Mouse (Mus musculus): ENCODE results near the gene Ascc1. TPM values are rescaled to one million over a fixed set of nuclear protein-coding genes. Genes with fewer than 3 reads are reported as not detected.

Ascc1 gene
- polyA plus RNA-seq, 1 experiment: 11.9 TPM

DNA sequence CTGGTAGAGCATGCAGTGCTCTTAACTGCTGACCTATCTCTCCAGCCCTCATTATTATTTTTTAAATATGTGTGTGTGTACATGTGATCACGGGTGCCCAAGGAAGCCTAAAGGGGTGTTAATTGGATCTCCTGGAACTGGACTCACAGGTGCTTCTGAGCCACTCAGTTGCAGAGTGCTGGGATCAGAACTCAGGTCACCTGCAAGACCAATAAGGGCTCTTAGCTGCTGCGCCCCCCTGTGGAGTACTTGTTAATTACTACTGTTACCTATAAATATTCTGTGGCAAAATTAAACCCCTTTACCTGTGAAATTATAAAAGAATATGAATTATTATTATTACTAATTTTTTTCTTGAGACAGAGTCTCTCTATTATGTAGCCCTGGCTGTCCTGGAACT lies 2.7 kb downstream of the Ascc1 start:
- 70% methylated on average over 2 of the region's 2 CpGs for WGBS
- peaks cover 7% of the 10 kb centered on the region; the same call in 1 of the 2 replicates for H3K4me1 ChIP-seq (ENCODE audit: control insufficient read depth, insufficient read depth, insufficient read length)
- no peak overlapping the region for H3K27ac ChIP-seq (ENCODE audit: insufficient read depth, low read length)
- peaks cover 5% of the 10 kb centered on the region for H3K36me3 ChIP-seq (ENCODE audit: control insufficient read depth, insufficient read depth, low read length)
- peak in 1 of 2 experiments; percentile 53 for DNase-seq (ENCODE audit: low read depth in 1 of 2, low spot score in 2 of 2)
- no peak overlapping the region for H3K4me3 ChIP-seq (ENCODE audit: extremely low read depth, insufficient read depth, insufficient read length)
- H3K27me3 ChIP-seq (ENCODE audit: control insufficient read depth, insufficient read depth, low read length): no peaks in the 10 kb centered on the region
- peak; percentile 15; the same call in 1 of the 2 replicates for TF ChIP-seq CTCF (IDR thresholded peaks at IDR 0.05; ENCODE audit: extremely low read depth, insufficient read depth, insufficient read length, insufficient replicate concordance)
- no peak for TF ChIP-seq POLR2A (IDR thresholded peaks at IDR 0.05; ENCODE audit: low read depth, low read length)

DNA sequence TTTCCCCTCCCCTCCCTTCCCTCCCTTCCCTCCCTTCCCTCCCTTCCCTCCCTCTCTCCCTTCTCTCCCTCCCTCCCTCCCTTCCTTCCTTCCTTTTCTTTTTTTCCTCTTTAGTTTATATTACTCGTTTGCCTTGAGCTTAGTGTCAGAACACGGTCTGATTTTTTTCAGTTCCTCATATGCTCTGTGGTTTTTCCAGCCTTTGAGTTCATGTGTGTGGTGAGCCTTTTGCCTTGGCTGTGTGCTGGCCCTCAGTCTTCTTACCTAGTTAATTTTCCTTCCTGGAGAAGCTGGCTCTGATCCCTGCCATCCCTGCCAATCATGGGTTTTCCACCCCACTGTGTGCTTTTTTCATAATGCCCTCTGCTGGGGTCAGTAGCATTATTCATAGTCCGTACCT lies 6.5 kb downstream of the Ascc1 start:
- H3K36me3 ChIP-seq (ENCODE audit: control insufficient read depth, insufficient read depth, low read length): peaks cover 9% of the 10 kb centered on the region
- 32% methylated on average over 3 of the region's 3 CpGs for WGBS

DNA sequence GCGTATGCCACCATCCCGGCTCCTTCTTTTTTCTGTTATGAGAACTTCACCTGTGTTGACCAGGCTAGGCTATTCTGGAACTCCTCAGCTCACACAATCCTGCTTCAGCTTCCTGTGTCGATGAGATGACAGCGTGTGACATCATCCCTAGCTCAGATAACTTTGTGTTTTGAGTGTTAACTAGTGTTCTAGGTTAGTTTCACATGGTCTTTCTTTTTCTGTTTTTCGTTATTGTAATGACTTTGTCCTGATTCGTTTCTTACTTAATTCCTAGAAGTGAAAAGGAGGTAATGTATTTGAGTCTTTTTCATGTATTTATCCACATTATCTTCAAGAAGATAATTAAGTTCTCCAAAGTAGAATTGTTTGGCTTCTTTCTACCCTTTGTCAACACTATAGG lies 13.6 kb downstream of the Ascc1 start:
- Histone ChIP-seq H3K27ac (ENCODE audit: insufficient read depth, low read length) (no peak overlapping the region), H3K36me3 (ENCODE audit: control insufficient read depth, insufficient read depth, low read length) (peaks cover 17% of the 10 kb centered on the region), H3K27me3 (ENCODE audit: control insufficient read depth, insufficient read depth, low read length) (no peaks in the 10 kb centered on the region), H3K4me1 (ENCODE audit: control insufficient read depth, insufficient read depth, insufficient read length) (no peaks in the 10 kb centered on the region), H3K4me3 (ENCODE audit: extremely low read depth, insufficient read depth, insufficient read length) (no peak overlapping the region)
- TF ChIP-seq CTCF (IDR thresholded peaks at IDR 0.05; ENCODE audit: extremely low read depth, insufficient read depth, insufficient read length, insufficient replicate concordance) (no peak), POLR2A (IDR thresholded peaks at IDR 0.05; ENCODE audit: low read depth, low read length) (no peak)
- DNase-seq (ENCODE audit: low read depth in 1 of 2, low spot score in 2 of 2): no peak
- WGBS: 93% methylated on average over 6 of the region's 6 CpGs

More for the DNA sequence above, 6.5 kb downstream of the Ascc1 start:
- Histone ChIP-seq H3K4me3 (ENCODE audit: extremely low read depth, insufficient read depth, insufficient read length) (no peak overlapping the region), H3K27me3 (ENCODE audit: control insufficient read depth, insufficient read depth, low read length) (no peaks in the 10 kb centered on the region), H3K4me1 (ENCODE audit: control insufficient read depth, insufficient read depth, insufficient read length) (no peaks in the 10 kb centered on the region; the same call in 1 of the 2 replicates), H3K27ac (ENCODE audit: insufficient read depth, low read length) (no peak overlapping the region)
- no peak for DNase-seq (ENCODE audit: low read depth in 1 of 2, low spot score in 2 of 2)
- TF ChIP-seq POLR2A (IDR thresholded peaks at IDR 0.05; ENCODE audit: low read depth, low read length) (no peak), CTCF (IDR thresholded peaks at IDR 0.05; ENCODE audit: extremely low read depth, insufficient read depth, insufficient read length, insufficient replicate concordance) (no peak)

DNA sequence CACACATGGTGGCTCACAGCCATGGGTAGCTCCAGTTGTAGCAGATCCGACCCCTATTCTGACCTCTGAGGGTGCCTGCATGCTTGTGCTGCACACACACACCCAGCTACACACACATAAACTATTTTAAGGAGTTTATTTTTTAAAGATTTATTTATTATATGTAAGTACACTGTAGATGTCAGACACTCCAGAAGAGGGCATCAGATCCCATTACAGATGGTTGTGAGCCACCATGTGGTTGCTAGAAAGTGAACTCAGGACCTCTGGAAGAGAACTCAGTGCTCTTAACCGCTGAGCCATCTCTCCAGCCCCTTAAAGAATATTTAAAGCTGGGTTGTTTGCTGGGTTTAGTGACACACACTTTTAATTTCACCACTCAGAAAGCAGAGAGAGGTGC lies 16.7 kb downstream of the Ascc1 start:
- 87% methylated on average over 2 of the region's 2 CpGs for WGBS
- TF ChIP-seq POLR2A (IDR thresholded peaks at IDR 0.05; ENCODE audit: low read depth, low read length) (no peak), CTCF (IDR thresholded peaks at IDR 0.05; ENCODE audit: extremely low read depth, insufficient read depth, insufficient read length, insufficient replicate concordance) (no peak)
- H3K27me3 ChIP-seq (ENCODE audit: control insufficient read depth, insufficient read depth, low read length): no peaks in the 10 kb centered on the region

DNA sequence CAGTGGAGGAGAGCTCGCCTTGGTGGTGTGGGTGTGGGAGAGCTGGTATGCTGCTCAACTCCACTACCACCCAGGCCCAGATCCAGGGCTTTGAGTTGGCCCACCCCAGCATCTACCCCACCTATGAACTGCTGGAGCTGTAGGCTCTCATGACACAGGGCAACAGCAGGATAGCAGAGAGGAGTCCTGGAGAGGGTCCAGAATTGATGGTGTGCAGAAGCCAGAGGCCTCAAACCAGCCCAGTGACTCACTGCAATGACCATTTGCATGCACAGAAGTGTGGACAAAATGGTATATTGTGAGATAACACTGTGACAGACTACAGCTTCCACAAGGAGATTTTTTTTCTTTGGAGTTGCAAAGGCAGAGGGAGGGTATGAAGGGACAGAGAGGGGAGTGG lies 21.1 kb downstream of the Ascc1 start:
- DNase-seq (ENCODE audit: low read depth in 1 of 2, low spot score in 2 of 2): no peak
- H3K36me3 ChIP-seq (ENCODE audit: control insufficient read depth, insufficient read depth, low read length): peaks cover 2% of the 10 kb centered on the region
- H3K4me3 ChIP-seq (ENCODE audit: extremely low read depth, insufficient read depth, insufficient read length): no peak overlapping the region
- no peak overlapping the region for H3K27ac ChIP-seq (ENCODE audit: insufficient read depth, low read length)
- H3K4me1 ChIP-seq (ENCODE audit: control insufficient read depth, insufficient read depth, insufficient read length): peaks cover 11% of the 10 kb centered on the region; the same call in 1 of the 2 replicates
- H3K27me3 ChIP-seq (ENCODE audit: control insufficient read depth, insufficient read depth, low read length): no peaks in the 10 kb centered on the region
- 80% methylated on average over 1 of the region's 1 CpGs for WGBS
- no peak for TF ChIP-seq POLR2A (IDR thresholded peaks at IDR 0.05; ENCODE audit: low read depth, low read length)
- TF ChIP-seq CTCF (IDR thresholded peaks at IDR 0.05; ENCODE audit: extremely low read depth, insufficient read depth, insufficient read length, insufficient replicate concordance): no peak

More for the DNA sequence above, 16.7 kb downstream of the Ascc1 start:
- DNase-seq (ENCODE audit: low read depth in 1 of 2, low spot score in 2 of 2): no peak
- H3K27ac ChIP-seq (ENCODE audit: insufficient read depth, low read length): no peak overlapping the region
- H3K4me3 ChIP-seq (ENCODE audit: extremely low read depth, insufficient read depth, insufficient read length): no peak overlapping the region
- no peaks in the 10 kb centered on the region for H3K4me1 ChIP-seq (ENCODE audit: control insufficient read depth, insufficient read depth, insufficient read length)
- H3K36me3 ChIP-seq (ENCODE audit: control insufficient read depth, insufficient read depth, low read length): peaks cover 9% of the 10 kb centered on the region

DNA sequence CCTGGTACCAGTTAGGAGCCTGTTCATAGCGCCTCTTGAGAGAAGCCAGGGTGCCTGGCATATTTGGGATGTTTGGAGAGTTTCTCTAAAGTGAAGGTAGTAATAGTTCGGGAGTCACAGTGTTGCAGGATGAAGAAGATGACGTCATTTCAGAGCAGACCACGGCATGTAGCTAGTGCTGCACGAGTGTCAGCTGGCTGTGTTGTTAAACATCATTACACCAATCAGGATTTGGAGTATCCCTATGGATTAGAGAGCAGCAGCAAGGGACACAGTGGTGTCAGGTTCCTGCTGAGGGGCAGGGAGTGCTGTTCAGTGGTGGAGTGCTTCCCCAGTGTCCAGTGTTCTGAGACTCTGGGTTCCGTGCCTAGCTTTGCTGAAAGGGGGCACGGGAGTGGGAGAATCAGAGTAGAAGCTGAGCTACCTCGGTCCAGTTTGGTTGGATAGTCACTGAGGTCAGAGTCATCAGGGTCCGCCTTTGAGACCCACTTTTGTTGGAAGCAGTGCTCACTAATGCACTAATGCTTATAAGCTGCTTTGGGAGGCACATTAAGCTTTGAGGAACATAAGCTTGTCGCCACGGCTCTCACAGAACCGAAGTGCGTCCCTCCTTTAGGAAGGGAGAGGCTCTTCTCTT lies 24.3 kb downstream of the Ascc1 start:
- H3K4me1 ChIP-seq (ENCODE audit: control insufficient read depth, insufficient read depth, insufficient read length): peaks cover 11% of the 10 kb centered on the region; the same call in 1 of the 2 replicates
- H3K36me3 ChIP-seq (ENCODE audit: control insufficient read depth, insufficient read depth, low read length): no peaks in the 10 kb centered on the region
- TF ChIP-seq POLR2A (IDR thresholded peaks at IDR 0.05; ENCODE audit: low read depth, low read length) (no peak), CTCF (IDR thresholded peaks at IDR 0.05; ENCODE audit: extremely low read depth, insufficient read depth, insufficient read length, insufficient replicate concordance) (no peak)
- no peaks in the 10 kb centered on the region for H3K27me3 ChIP-seq (ENCODE audit: control insufficient read depth, insufficient read depth, low read length)
- H3K4me3 ChIP-seq (ENCODE audit: extremely low read depth, insufficient read depth, insufficient read length): no peak overlapping the region
- 93% methylated on average over 13 of the region's 13 CpGs for WGBS
- DNase-seq (ENCODE audit: low read depth in 1 of 2, low spot score in 2 of 2): no peak
- no peak overlapping the region for H3K27ac ChIP-seq (ENCODE audit: insufficient read depth, low read length)

DNA sequence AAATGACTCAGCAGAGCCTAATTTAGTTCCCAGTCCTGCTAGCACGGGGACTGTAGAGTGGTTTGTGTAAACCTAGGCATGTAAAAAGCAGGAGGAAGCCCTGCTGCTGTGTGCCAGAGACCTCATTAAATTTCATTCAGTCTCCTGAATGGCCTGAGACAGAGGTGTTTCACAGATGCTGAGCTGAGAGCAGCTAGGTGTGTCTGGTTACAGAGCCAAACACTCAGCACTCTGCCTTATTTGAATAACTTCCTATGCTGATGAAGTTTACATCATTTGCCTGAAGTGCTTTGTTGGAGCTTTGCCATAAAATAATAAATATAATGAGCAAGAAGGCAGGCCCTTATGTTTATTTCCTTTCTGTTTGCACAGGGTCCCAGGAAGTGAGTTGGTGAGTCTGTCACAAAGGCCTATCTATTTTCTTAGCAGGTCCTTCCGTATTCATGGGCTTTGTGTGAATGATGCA lies 25.0 kb downstream of the Ascc1 start:
- WGBS: 57% methylated on average over 2 of the region's 2 CpGs
- no peak for TF ChIP-seq CTCF (IDR thresholded peaks at IDR 0.05; ENCODE audit: extremely low read depth, insufficient read depth, insufficient read length, insufficient replicate concordance)
- no peak for TF ChIP-seq POLR2A (IDR thresholded peaks at IDR 0.05; ENCODE audit: low read depth, low read length)
- Histone ChIP-seq H3K27me3 (ENCODE audit: control insufficient read depth, insufficient read depth, low read length) (no peaks in the 10 kb centered on the region), H3K27ac (ENCODE audit: insufficient read depth, low read length) (peak overlapping the region; percentile 36; the same call in 1 of the 2 replicates), H3K4me1 (ENCODE audit: control insufficient read depth, insufficient read depth, insufficient read length) (peaks cover 11% of the 10 kb centered on the region; the same call in 1 of the 2 replicates), H3K4me3 (ENCODE audit: extremely low read depth, insufficient read depth, insufficient read length) (no peak overlapping the region), H3K36me3 (ENCODE audit: control insufficient read depth, insufficient read depth, low read length) (no peaks in the 10 kb centered on the region)
- DNase-seq (ENCODE audit: low read depth in 1 of 2, low spot score in 2 of 2): no peak

Measured in spleen, adult 2 months (tissue).